Mouse (Mus musculus) right cerebral cortex, postnatal 14 days (tissue): Measurements from ENCODE around the gene Kctd17.

Source experiments
- DNase-seq: peaks from one replicate; pipeline ENCODE4 v3.0.0; 2022

Gene Kctd17

GRCm38 (mm10) chr15:78487066-78487465 is 58.7 kb downstream of the Kctd17 start:
- DNase-seq: no peak
